Mouse (Mus musculus): ENCODE results near the gene Fzd1. TPM values are rescaled to one million over a fixed set of nuclear protein-coding genes. Genes with fewer than 3 reads are reported as not detected.

The Fzd1 gene
- total RNA-seq, 2 experiments from 2014 or later: 12.5 to 13.3 TPM

- intact Hi-C loops (cut with DNase I): loop anchor here (10.0 kb wide), 4 partner anchors 159 to 561 kb away; partner anchors contain the start of gene Mterf1b
- no peak for DNase-seq
These were observed 2.5 kb downstream of the Fzd1 start for GRCm38 (mm10) chr5:4755326-4755725.

GRCm38 (mm10) chr5:4754701-4755281, 3.0 kb downstream of the Fzd1 start:
- peak in 1 of 2 experiments; percentile 5 for DNase-seq
- intact Hi-C loops (cut with DNase I): loop anchor here (10.0 kb wide), 4 partner anchors 160 to 560 kb away; partner anchors contain the start of gene Mterf1b

- no peak for DNase-seq
- intact Hi-C loops (cut with DNase I): loop anchor here (10.0 kb wide), 4 partner anchors 162 to 558 kb away; partner anchors contain the start of gene Mterf1b
These were observed 4.7 kb downstream of the Fzd1 start for GRCm38 (mm10) chr5:4753161-4753560.

- no peak for DNase-seq
- intact Hi-C loops (cut with DNase I): no loop called here
These were observed 15.1 kb downstream of the Fzd1 start for GRCm38 (mm10) chr5:4742722-4743121.

- no peak for DNase-seq
- intact Hi-C loops (cut with DNase I): no loop called here
These were observed 20.8 kb downstream of the Fzd1 start for GRCm38 (mm10) chr5:4737013-4737412.

GRCm38 (mm10) chr5:4735461-4735860, 22.4 kb downstream of the Fzd1 start:
- no peak for DNase-seq
- intact Hi-C loops (cut with DNase I): no loop called here

GRCm38 (mm10) chr5:4733239-4733638, 24.6 kb downstream of the Fzd1 start:
- intact Hi-C loops (cut with DNase I): no loop called here
- no peak for DNase-seq

- no peak for DNase-seq
- intact Hi-C loops (cut with DNase I): no loop called here
These were observed 25.3 kb downstream of the Fzd1 start for GRCm38 (mm10) chr5:4732241-4733229.

GRCm38 (mm10) chr5:4731743-4732215, 26.1 kb downstream of the Fzd1 start:
- DNase-seq: no peak
- intact Hi-C loops (cut with DNase I): no loop called here

GRCm38 (mm10) chr5:4731064-4731463, 26.8 kb downstream of the Fzd1 start:
- no peak for DNase-seq
- intact Hi-C loops (cut with DNase I): no loop called here

Small RNA genes lying within 50 kb of the gene (microRNA-seq; reads per million reads assigned to microRNA genes)
- gene Gm44483: 0 reads per million in 2 experiments
